Mouse (Mus musculus) liver, embryonic 14.5 days (tissue): ENCODE results near the gene AC134908.4. TPM values are rescaled to one million over a fixed set of nuclear protein-coding genes. Genes with fewer than 3 reads are reported as not detected.

Experiments used
- ATAC-seq: fragments of 200-750 bp; cut with Nextera tagmentation; 2 replicates; pipeline ENCODE4 v1.8.0; 2017; ENCODE audit warnings: moderate number of reproducible peaks, mild to moderate bottlenecking, moderate library complexity; ENCODE audit not compliant: insufficient read depth
- DNase-seq, 3 experiments: peaks; one replicate each; pipeline ENCODE4 v3.0.0-alpha.2; 2012 to 2013; ENCODE audit warnings: low read depth in 3 of 3, low spot score in 3 of 3
- H3K27ac ChIP-seq: fragments of 300-500 bp; sonication (generic); 2 replicates; pipeline ENCODE4 v1.5.1; 2014; ENCODE audit warnings: moderate library complexity, mild to moderate bottlenecking, control low read depth, inconsistent platforms
- H3K27me3 ChIP-seq: fragments of 300-500 bp; sonication (generic); 2 replicates; pipeline ENCODE4 v1.6.1; 2014; ENCODE audit warnings: mild to moderate bottlenecking, low read length, moderate library complexity; ENCODE audit not compliant: control insufficient read depth, insufficient read depth
- H3K36me3 ChIP-seq: fragments of 300-500 bp; sonication (generic); replicated peaks from 2 replicates; pipeline ENCODE4 v1.6.1; 2014; ENCODE audit warnings: low read depth; ENCODE audit not compliant: control insufficient read depth, insufficient read depth
- H3K4me1 ChIP-seq, 2 experiments: fragments of 200-500 bp in 1 of 2; fragments of 300-500 bp in 1 of 2; sonication (generic) in 1 of 2; replicated peaks; 2 replicates each; pipeline ENCODE4 v1.6.1; 2012 to 2014; ENCODE audit warnings: antibody characterized with exemption in 1 of 2, inconsistent platforms in 1 of 2, low read length in 1 of 2; ENCODE audit not compliant: control insufficient read depth in 2 of 2, insufficient read depth in 2 of 2
- H3K4me2 ChIP-seq: fragments of 300-500 bp; sonication (generic); 2 replicates; pipeline ENCODE4 v1.6.1; 2014; ENCODE audit warnings: low read depth, mild to moderate bottlenecking, control low read depth, moderate library complexity
- H3K4me3 ChIP-seq, 2 experiments: fragments of 200-500 bp in 1 of 2; fragments of 300-500 bp in 1 of 2; sonication (generic) in 1 of 2; 2 replicates each; pipeline ENCODE4 v1.5.1; 2012 to 2014; ENCODE audit warnings: low read depth in 2 of 2, low read length in 2 of 2, mild to moderate bottlenecking in 2 of 2, control low read depth in 1 of 2, inconsistent platforms in 1 of 2, moderate library complexity in 1 of 2; ENCODE audit not compliant: insufficient read depth in 1 of 2
- H3K9ac ChIP-seq: fragments of 300-500 bp; sonication (generic); replicated peaks from 2 replicates; pipeline ENCODE4 v1.6.1; 2014; ENCODE audit warnings: mild to moderate bottlenecking, control low read depth, moderate library complexity
- H3K9me3 ChIP-seq: fragments of 300-500 bp; sonication (generic); 2 replicates; pipeline ENCODE4 v1.6.1; 2016; ENCODE audit warnings: low read length, mixed read lengths; ENCODE audit not compliant: control insufficient read depth
- CTCF ChIP-seq: IDR thresholded peaks from 2 replicates; pipeline ENCODE4 v1.5.1; 2016; ENCODE audit warnings: antibody characterized with exemption, low read depth, control low read depth
- EP300 ChIP-seq: IDR thresholded peaks from 2 replicates; pipeline ENCODE4 v1.6.1; 2016; ENCODE audit warnings: antibody characterized with exemption, low read depth
- WGBS: fragments of 180-500 bp; shearing (Covaris S2); extraction: QIAGEN DNeasy Blood & Tissue Kit; methylation state at CpG from one replicate; pipeline ENCODE4 v1.1.7; 2014; ENCODE audit not compliant: insufficient replicate concordance; 5-methylcytosine and 5-hydroxymethylcytosine counted together
- polyA plus RNA-seq, 2 experiments: library from polyadenylated mRNA; depleted of rRNA in 1 of 2; stranded (reverse) in 1 of 2; unstranded in 1 of 2; fragments of >200 nt; fragmentation: Nextera tagmentation in 1 of 2; extraction: Ambion mirVana in 1 of 2; gene quantifications; 2 replicates each; pipeline versions ENCODE4 v1.2.1 to v1.2.3; 2012 to 2014

The AC134908.4 gene
- polyA plus RNA-seq, 2 experiments = not detected

DNA sequence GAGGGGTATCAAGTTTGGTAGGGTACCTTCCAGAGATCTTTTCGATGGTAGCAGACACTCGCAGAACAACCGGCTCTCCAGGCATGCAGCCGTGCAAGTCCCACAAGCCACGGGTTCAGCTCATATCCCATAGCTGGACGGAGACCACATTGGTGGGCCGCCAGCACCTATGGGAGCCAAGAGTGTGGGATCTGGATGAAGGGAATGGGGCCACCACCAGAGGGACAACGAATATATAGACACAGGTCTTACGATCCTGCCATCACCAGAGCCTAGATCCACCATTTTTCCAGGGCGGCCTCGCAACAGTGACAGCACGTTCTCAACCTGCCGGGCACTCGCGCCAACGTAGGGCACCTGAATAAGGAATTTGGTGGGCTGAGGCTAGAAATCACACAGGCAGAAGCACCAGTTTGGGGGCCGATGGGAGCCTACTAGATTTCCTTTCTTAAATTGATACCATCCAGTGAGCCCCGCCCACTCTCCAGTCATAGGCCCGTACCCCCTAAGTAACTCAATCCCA is 4.1 kb downstream of the AC134908.4 start:
- peak overlapping the region; percentile 71 for H3K9ac ChIP-seq
- WGBS = 29% methylated on average over 19 of the region's 19 CpGs
- H3K4me3 ChIP-seq = peak overlapping the region; percentile 78 to 95
- TF ChIP-seq CTCF (peak; percentile 18; the same call in 1 of the 2 replicates), EP300 (no peak)
- H3K4me2 ChIP-seq = peak overlapping the region; percentile 95
- ATAC-seq = no peak
- H3K27ac ChIP-seq = peak overlapping the region; percentile 57
- H3K9me3 ChIP-seq = no peaks in the 10 kb centered on the region
- DNase-seq = no peak
- peaks cover 7 to 19% of the 10 kb centered on the region in 2 experiments for H3K4me1 ChIP-seq
- peaks cover 6% of the 10 kb centered on the region for H3K36me3 ChIP-seq
- no peaks in the 10 kb centered on the region for H3K27me3 ChIP-seq

GRCm38 (mm10) chr17:25786781-25787504 is 8.5 kb downstream of the AC134908.4 start:
- ATAC-seq (no peak), DNase-seq (no peak)
- Histone ChIP-seq H3K27me3 (no peaks in the 10 kb centered on the region), H3K4me2 (no peak overlapping the region), H3K4me3 (no peak overlapping the region), H3K4me1 (peaks cover 0 to 7% of the 10 kb centered on the region in 2 experiments; a peak in 3 of 4 replicates), H3K9ac (no peak overlapping the region), H3K36me3 (peaks cover 13% of the 10 kb centered on the region), H3K9me3 (no peaks in the 10 kb centered on the region), H3K27ac (no peak overlapping the region)
- TF ChIP-seq CTCF = no peak
- no peak for TF ChIP-seq EP300
- WGBS = 81% methylated on average over 9 of the region's 9 CpGs

GRCm38 (mm10) chr17:25786280-25786679 is 9.2 kb downstream of the AC134908.4 start, which contains the start of gene Ccdc78:
TSS of gene Ccdc78 (plus strand) at chr17:25786580.
- 71% methylated on average over 3 of the region's 3 CpGs for WGBS
- Histone ChIP-seq H3K4me2 (peak within 1 kb of the TSS; percentile 70), H3K9me3 (no peaks in the 10 kb centered on the region), H3K36me3 (peaks cover 14% of the 10 kb centered on the region), H3K4me3 (peak within 1 kb of the TSS; percentile 65 to 75), H3K9ac (peak within 1 kb of the TSS; percentile 32), H3K27me3 (no peaks in the 10 kb centered on the region), H3K4me1 (peaks cover 0 to 5% of the 10 kb centered on the region in 2 experiments; a peak in 3 of 4 replicates), H3K27ac (peak within 1 kb of the TSS; percentile 24)
- ATAC-seq = no peak
- TF ChIP-seq CTCF (no peak), EP300 (no peak)
- no peak for DNase-seq

DNA sequence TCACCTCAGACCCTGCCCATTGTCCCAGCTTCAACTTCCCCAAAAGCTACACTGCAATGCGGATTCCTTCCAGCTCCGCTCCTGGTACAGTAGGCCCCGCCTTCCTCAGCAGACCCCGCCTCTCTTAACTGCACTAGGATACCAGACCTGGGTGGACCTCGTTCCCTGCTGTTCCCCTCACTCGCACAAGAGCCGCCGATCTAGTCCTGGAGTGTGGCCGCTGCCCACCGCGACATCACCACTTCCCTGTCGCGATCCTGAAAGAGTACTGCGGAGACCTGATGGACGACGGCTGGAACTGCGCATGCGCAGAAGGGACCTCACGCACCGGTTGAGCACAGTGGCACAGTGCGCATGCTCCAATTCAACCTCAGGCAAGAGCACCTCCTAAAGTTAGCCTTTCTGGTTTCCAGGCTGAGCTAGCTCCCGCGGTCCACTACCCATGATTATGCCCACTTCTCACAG is 10.1 kb downstream of the AC134908.4 start, which contains the start of gene Haghl:
TSS of gene Haghl (minus strand) at position 393 of the 465 bp plus-strand sequence.
- peak within 1 kb of the TSS; percentile 65 to 75 for H3K4me3 ChIP-seq
- H3K4me1 ChIP-seq = peaks cover 0 to 2% of the 10 kb centered on the region in 2 experiments; a peak in 1 of 4 replicates
- ATAC-seq (peak; percentile 86), DNase-seq (peak; percentile 87 to 89 (median 89))
- no peaks in the 10 kb centered on the region for H3K27me3 ChIP-seq
- peak within 1 kb of the TSS; percentile 24 for H3K27ac ChIP-seq
- H3K9me3 ChIP-seq = no peaks in the 10 kb centered on the region
- under 1% methylated on average over 23 of the region's 23 CpGs for WGBS
- TF ChIP-seq CTCF = no peak
- TF ChIP-seq EP300 = no peak
- H3K36me3 ChIP-seq = peaks cover 14% of the 10 kb centered on the region
- peak within 1 kb of the TSS; percentile 70 for H3K4me2 ChIP-seq
- peak within 1 kb of the TSS; percentile 32 for H3K9ac ChIP-seq
